Mouse (Mus musculus) megakaryocyte, embryonic 14.5 days (primary cell): ENCODE measurements at regions not wholly inside any gene's neighbourhood (a gene's known extent, or its start where the extent isn't known, plus 50 kb on each side); places are given as distances from the start of the nearest gene placed in this dataset.

Experiments used
- FLI1 ChIP-seq: IDR thresholded peaks from 2 replicates; pipeline ENCODE4 v1.6.1; 2012; ENCODE audit warnings: low read length, inconsistent platforms, mixed read lengths
- GATA1 ChIP-seq: IDR thresholded peaks from 3 replicates; pipeline ENCODE4 v1.6.1; 2012; ENCODE audit warnings: mixed read lengths, low read length, inconsistent platforms, borderline replicate concordance

GRCm38 (mm10) chr16:30693839-30694527, 94.5 kb downstream of the Fam43a start:
- no peak for TF ChIP-seq GATA1
- TF ChIP-seq FLI1: no peak
